ENCODE assay signal across 19 mouse cellular contexts in genomic region chr7:83476161-83476495, GRCm38 (mm10).
A peak's percentile ranks its signal among the peaks of the same experiment; 100 is the strongest.
DNase-seq lines count a peak whose midpoint lies in the region; ATAC-seq lines count a peak whose summit lies in the region.
"Had no signal": no experiment of that assay in that cellular context is flagged by ENCODE, and none has a peak within 500 bp of the region (broad histone marks: within the 10 kb centered on the region; RNA-seq: fewer than 3 reads in every experiment).

No protein-coding gene starts in this region.

- no peak overlapping the region for H3K4me3 ChIP-seq in heart, embryonic 13.5 days
- no peak overlapping the region for H3K4me3 ChIP-seq in midbrain, embryonic 11.5 days (ENCODE audit: low read depth, low read length)
- no peak overlapping the region for H3K4me3 ChIP-seq in midbrain, embryonic 14.5 days (replicated peaks; ENCODE audit: low read depth, low read length)
- no peak overlapping the region for H3K4me3 ChIP-seq in limb, embryonic 10.5 days
- H3K4me3 ChIP-seq in stomach, embryonic 16.5 days (replicated peaks; ENCODE audit: low read length) = no peak overlapping the region
- H3K4me3 ChIP-seq: left cerebral cortex, adult 2 months; liver, embryonic 15.5 days; midbrain, embryonic 12.5 days; neural tube, embryonic 13.5 days had no signal

- H3K27ac ChIP-seq in heart, embryonic 13.5 days (replicated peaks) = peak overlapping the region; percentile 77
- no peak overlapping the region for H3K27ac ChIP-seq in midbrain, embryonic 11.5 days (ENCODE audit: low read depth, low read length)
- H3K27ac ChIP-seq in midbrain, embryonic 14.5 days (replicated peaks; ENCODE audit: low read depth, low read length) = no peak overlapping the region
- H3K27ac ChIP-seq in limb, embryonic 10.5 days = peak overlapping the region; percentile 79; the same call in 1 of the 2 replicates
- H3K27ac ChIP-seq in stomach, embryonic 16.5 days (ENCODE audit: low read length) = peak overlapping the region; percentile 14
- H3K27ac ChIP-seq: left cerebral cortex, adult 2 months; liver, embryonic 15.5 days; macrophage; neural tube, embryonic 13.5 days had no signal

- peaks cover 47% of the 10 kb centered on the region for H3K4me1 ChIP-seq in heart, embryonic 13.5 days
- no peaks in the 10 kb centered on the region for H3K4me1 ChIP-seq in midbrain, embryonic 11.5 days (ENCODE audit: control insufficient read depth, insufficient read depth, low read length)
- no peaks in the 10 kb centered on the region for H3K4me1 ChIP-seq in midbrain, embryonic 14.5 days (ENCODE audit: control insufficient read depth, insufficient read depth, low read length)
- peaks cover 34% of the 10 kb centered on the region for H3K4me1 ChIP-seq in limb, embryonic 10.5 days
- peaks cover 27% of the 10 kb centered on the region for H3K4me1 ChIP-seq in stomach, embryonic 16.5 days (ENCODE audit: control insufficient read depth, insufficient read depth, low read length)
- H3K4me1 ChIP-seq: liver, embryonic 15.5 days had no signal

- no peak for ATAC-seq in heart, embryonic 13.5 days (ENCODE audit: extremely low read depth, insufficient number of reproducible peaks, low FRiP score, low TSS enrichment)
- no peak for ATAC-seq in midbrain, embryonic 11.5 days (ENCODE audit: low FRiP score)
- no peak for ATAC-seq in midbrain, embryonic 14.5 days (ENCODE audit: low FRiP score, low TSS enrichment)
- ATAC-seq in stomach, embryonic 16.5 days (ENCODE audit: insufficient read depth, low FRiP score) = 0 out of 2 replicates have a peak, but pooled peaks have one; percentile 9
- no peak for ATAC-seq in granulocyte monocyte progenitor cell, adult 5-6 weeks (replicated peaks; ENCODE audit: poor library complexity, severe bottlenecking)
- ATAC-seq: activated CD4-positive, CD25-positive, alpha-beta regulatory T cell, adult 4 months had no signal

- no peak overlapping the region for H3K9ac ChIP-seq in heart, embryonic 13.5 days
- no peak overlapping the region for H3K9ac ChIP-seq in midbrain, embryonic 11.5 days (ENCODE audit: low read length)
- H3K9ac ChIP-seq in midbrain, embryonic 14.5 days (replicated peaks; ENCODE audit: low read length) = no peak overlapping the region
- H3K9ac ChIP-seq in stomach, embryonic 16.5 days (ENCODE audit: low read length) = no peak overlapping the region
- H3K9ac ChIP-seq: forebrain, postnatal 0 days; liver, embryonic 15.5 days; midbrain, embryonic 12.5 days; neural tube, embryonic 13.5 days had no signal

- 59% methylated on average over 3 of the region's 3 CpGs for WGBS in heart, embryonic 13.5 days
- WGBS in midbrain, embryonic 11.5 days = 71% methylated on average over 3 of the region's 3 CpGs
- 76% methylated on average over 3 of the region's 3 CpGs for WGBS in midbrain, embryonic 14.5 days
- 82% methylated on average over 3 of the region's 3 CpGs for WGBS in limb, embryonic 10.5 days
- WGBS in stomach, embryonic 16.5 days = 43% methylated on average over 3 of the region's 3 CpGs

- no peaks in the 10 kb centered on the region for H3K9me3 ChIP-seq in heart, embryonic 13.5 days
- H3K9me3 ChIP-seq in midbrain, embryonic 11.5 days (ENCODE audit: control insufficient read depth, low read length) = no peaks in the 10 kb centered on the region
- no peaks in the 10 kb centered on the region for H3K9me3 ChIP-seq in midbrain, embryonic 14.5 days (ENCODE audit: control insufficient read depth, low read length)
- no peaks in the 10 kb centered on the region for H3K9me3 ChIP-seq in limb, embryonic 10.5 days (replicated peaks)
- H3K9me3 ChIP-seq in stomach, embryonic 16.5 days (replicated peaks; ENCODE audit: control insufficient read depth, low read length) = no peaks in the 10 kb centered on the region
- H3K9me3 ChIP-seq: G1E; liver, embryonic 15.5 days; midbrain, embryonic 12.5 days; neural tube, embryonic 13.5 days had no signal

- H3K27me3 ChIP-seq in heart, embryonic 13.5 days (replicated peaks) = no peaks in the 10 kb centered on the region
- no peaks in the 10 kb centered on the region for H3K27me3 ChIP-seq in midbrain, embryonic 11.5 days (ENCODE audit: control insufficient read depth, insufficient read depth, low read length)
- no peaks in the 10 kb centered on the region for H3K27me3 ChIP-seq in midbrain, embryonic 14.5 days (ENCODE audit: control insufficient read depth, insufficient read depth, low read length)
- no peaks in the 10 kb centered on the region for H3K27me3 ChIP-seq in limb, embryonic 10.5 days (ENCODE audit: low read depth, poor library complexity, severe bottlenecking)
- no peaks in the 10 kb centered on the region; the same call in 1 of the 2 replicates for H3K27me3 ChIP-seq in stomach, embryonic 16.5 days (ENCODE audit: control insufficient read depth, insufficient read depth, low read length)
- H3K27me3 ChIP-seq: liver, embryonic 15.5 days; midbrain, embryonic 12.5 days; neural tube, embryonic 13.5 days had no signal

- no peak overlapping the region for H3K4me2 ChIP-seq in heart, embryonic 13.5 days
- H3K4me2 ChIP-seq in midbrain, embryonic 11.5 days = no peak overlapping the region
- H3K4me2 ChIP-seq in midbrain, embryonic 14.5 days (ENCODE audit: low read length) = no peak overlapping the region
- no peak overlapping the region for H3K4me2 ChIP-seq in stomach, embryonic 16.5 days (ENCODE audit: low read depth, low read length)
- H3K4me2 ChIP-seq: heart, embryonic 11.5 days; liver, embryonic 15.5 days; midbrain, embryonic 12.5 days; neural tube, embryonic 13.5 days had no signal

- DNase-seq in heart, postnatal 4 days = no peak
- peak; percentile 23 for DNase-seq in midbrain, embryonic 11.5 days (ENCODE audit: low spot score, missing footprints)
- DNase-seq in midbrain, embryonic 14.5 days = no peak
- DNase-seq in limb, embryonic 10.5 days (ENCODE audit: low spot score) = no peak
- DNase-seq in frontal cortex, postnatal 25 days (ENCODE audit: low spot score in 2 of 2) = no peak
- DNase-seq: kidney, adult 2 months; kidney, postnatal 14 days had no signal

- no peaks in the 10 kb centered on the region for H3K36me3 ChIP-seq in heart, embryonic 13.5 days
- H3K36me3 ChIP-seq in midbrain, embryonic 11.5 days (ENCODE audit: control insufficient read depth, insufficient read depth, low read length) = no peaks in the 10 kb centered on the region
- H3K36me3 ChIP-seq in midbrain, embryonic 14.5 days (ENCODE audit: control insufficient read depth, insufficient read depth, low read length) = no peaks in the 10 kb centered on the region
- H3K36me3 ChIP-seq in limb, embryonic 10.5 days = no peaks in the 10 kb centered on the region
- no peaks in the 10 kb centered on the region for H3K36me3 ChIP-seq in stomach, embryonic 16.5 days (ENCODE audit: control insufficient read depth, insufficient read depth, low read length)
- H3K36me3 ChIP-seq: G1E; liver, embryonic 15.5 days; midbrain, embryonic 12.5 days; neural tube, embryonic 13.5 days had no signal

Comparison
In these comparisons a context has a peak if more than half of its experiments do, and no peak if none do; other contexts are left out.
1. H3K27ac ChIP-seq: peak in heart, embryonic 13.5 days (single experiment), limb, embryonic 10.5 days (single experiment) and stomach, embryonic 16.5 days (single experiment); none in midbrain, embryonic 11.5 days (single experiment) and midbrain, embryonic 14.5 days (single experiment).